Mouse (Mus musculus) ES-E14 (cell line): ENCODE results near the gene Rabepk.

Source experiments
- CHD2 ChIP-seq: IDR thresholded peaks from 2 replicates; pipeline ENCODE4 v1.6.1; 2014; ENCODE audit warnings: mild to moderate bottlenecking, low read depth, low read length, inconsistent platforms
- HCFC1 ChIP-seq: IDR thresholded peaks from 2 replicates; pipeline ENCODE4 v1.6.1; 2012; ENCODE audit warnings: low read length, inconsistent platforms, borderline replicate concordance; ENCODE audit not compliant: insufficient read depth
- ZC3H11A ChIP-seq: IDR thresholded peaks from 2 replicates; pipeline ENCODE4 v1.6.1; 2012; ENCODE audit warnings: low read depth, mild to moderate bottlenecking, inconsistent platforms, low read length, borderline replicate concordance

DNA sequence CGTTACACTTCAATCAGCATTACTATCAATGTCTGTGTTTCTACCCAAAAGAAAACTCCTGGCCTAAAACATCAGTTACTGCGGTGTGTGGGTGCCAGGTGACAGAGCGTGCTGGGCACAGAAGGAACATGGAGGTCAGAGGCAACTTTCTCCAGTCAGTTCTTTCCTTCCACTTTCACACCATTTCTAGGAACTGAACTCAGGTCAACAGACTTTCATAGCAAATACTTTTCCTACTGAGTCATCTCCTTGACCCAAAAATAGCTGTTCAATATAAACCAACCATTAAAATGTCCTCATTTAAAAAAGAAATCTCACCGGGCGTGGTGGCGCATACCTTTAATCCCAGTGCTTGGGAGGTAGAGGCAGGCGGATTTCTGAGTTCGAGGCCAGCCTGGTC, 57.0 kb downstream of the Rabepk start:
- TF ChIP-seq ZC3H11A (no peak), CHD2 (no peak), HCFC1 (no peak)
